ENCODE assay signal across 1 mouse cellular context in genomic region chr2:91085494-91086391, GRCm38 (mm10).
TF ChIP-seq lines count a peak whose summit lies in the region.

No protein-coding gene starts in this region.

TF ChIP-seq in MEL, 35 proteins besides CTCF, POLR2A, EP300 and RAD21:
- TF ChIP-seq MAX (IDR thresholded peaks at IDR 0.05; ENCODE audit: low read length) (no peak), JUND (IDR thresholded peaks at IDR 0.05; ENCODE audit: low read depth, low read length) (0 out of 2 replicates have a peak, but pooled peaks have one; percentile 11), CHD1 (IDR thresholded peaks at IDR 0.05; ENCODE audit: low read depth, low read length) (0 out of 2 replicates have a peak, but pooled peaks have one; percentile 74), RCOR1 (IDR thresholded peaks at IDR 0.05; ENCODE audit: low read depth, low read length) (0 out of 2 replicates have a peak, but pooled peaks have one; percentile 18), SIN3A (IDR thresholded peaks at IDR 0.05; ENCODE audit: low read length) (peak; percentile 48; the same call in 1 of the 2 replicates), POLR2AphosphoS5 (IDR thresholded peaks at IDR 0.05; ENCODE audit: borderline replicate concordance, low read depth, low read length) (peak; percentile 97), MAFK (IDR thresholded peaks at IDR 0.05; ENCODE audit: borderline replicate concordance, low read depth, low read length) (peak; percentile 16; the same call in 1 of the 2 replicates), CHD2 (IDR thresholded peaks at IDR 0.05; ENCODE audit: low read length) (peak; percentile 36), UBTF (IDR thresholded peaks at IDR 0.05; ENCODE audit: borderline replicate concordance, insufficient read depth, low read depth, low read length) (0 out of 2 replicates have a peak, but pooled peaks have one; percentile 13), MAZ (IDR thresholded peaks at IDR 0.05; ENCODE audit: low read depth, low read length) (0 out of 2 replicates have a peak, but pooled peaks have one; percentile 14), POLR2AphosphoS2 (IDR thresholded peaks at IDR 0.05; ENCODE audit: low read length) (no peak), TBP (IDR thresholded peaks at IDR 0.05; ENCODE audit: low read depth, low read length) (peak; percentile 37; the same call in 1 of the 2 replicates), ZC3H11A (IDR thresholded peaks at IDR 0.05; ENCODE audit: low read depth, low read length) (no peak), MYB (IDR thresholded peaks at IDR 0.05; ENCODE audit: low read depth, low read length) (peak; percentile 11; the same call in 1 of the 2 replicates)
